Mouse (Mus musculus) mesoderm, embryonic 11.5 days (tissue): ENCODE results near the gene Zbtb37.
A peak's percentile ranks its signal among the peaks of the same experiment; 100 is the strongest.

ENCODE experiments used
- DNase-seq: peaks from one replicate; pipeline ENCODE4 v3.0.0-alpha.2; 2012; ENCODE audit warnings: low read depth, low spot score

The Zbtb37 gene

GRCm38 (mm10) chr1:161034435-161035280 lies at the start of gene Zbtb37:
Gene Zbtb37 (minus strand): TSS chr1:161034849.
- DNase-seq, result peak; percentile 100

DNA sequence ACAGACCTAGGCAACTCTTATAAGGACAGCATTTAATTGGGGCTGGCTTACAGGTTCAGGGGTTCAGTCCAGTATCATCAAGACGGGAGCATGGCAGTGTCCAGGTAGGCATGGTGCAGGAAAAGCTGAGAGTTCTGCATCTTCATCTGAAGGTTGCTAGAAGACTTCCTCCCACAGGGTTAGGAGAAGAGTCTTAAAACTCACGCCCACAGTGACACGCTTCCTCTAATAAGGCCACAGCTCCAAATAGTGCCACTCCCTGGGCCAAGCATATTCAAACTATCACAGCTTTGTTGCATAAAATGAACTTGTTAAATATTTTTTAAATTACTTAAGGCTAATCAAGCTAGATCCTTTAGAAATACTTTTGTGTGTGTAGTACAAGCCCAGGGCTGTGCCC lies 42.6 kb upstream of the Zbtb37 start:
- DNase-seq, result no peak

GRCm38 (mm10) chr1:161076238-161076637 lies 41.6 kb upstream of the Zbtb37 start:
- no peak for DNase-seq

DNA sequence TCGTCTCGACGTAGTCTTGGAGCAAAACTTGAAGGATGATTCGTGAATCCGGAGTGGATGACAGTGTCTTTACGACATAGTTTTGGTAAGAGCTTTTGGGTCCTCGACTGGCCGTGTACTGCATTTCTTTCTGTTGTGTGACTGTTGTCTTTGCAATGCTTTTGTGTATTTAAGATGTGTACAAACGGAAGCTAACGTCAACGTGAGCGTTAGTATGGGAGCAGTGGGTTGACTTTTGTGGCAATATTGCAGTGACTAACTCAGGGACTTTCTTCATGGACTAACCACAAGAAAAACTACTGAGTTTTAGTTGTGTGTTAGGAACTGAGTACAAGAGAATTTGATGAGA lies 36.6 kb upstream of the Zbtb37 start:
- DNase-seq, result no peak

DNA sequence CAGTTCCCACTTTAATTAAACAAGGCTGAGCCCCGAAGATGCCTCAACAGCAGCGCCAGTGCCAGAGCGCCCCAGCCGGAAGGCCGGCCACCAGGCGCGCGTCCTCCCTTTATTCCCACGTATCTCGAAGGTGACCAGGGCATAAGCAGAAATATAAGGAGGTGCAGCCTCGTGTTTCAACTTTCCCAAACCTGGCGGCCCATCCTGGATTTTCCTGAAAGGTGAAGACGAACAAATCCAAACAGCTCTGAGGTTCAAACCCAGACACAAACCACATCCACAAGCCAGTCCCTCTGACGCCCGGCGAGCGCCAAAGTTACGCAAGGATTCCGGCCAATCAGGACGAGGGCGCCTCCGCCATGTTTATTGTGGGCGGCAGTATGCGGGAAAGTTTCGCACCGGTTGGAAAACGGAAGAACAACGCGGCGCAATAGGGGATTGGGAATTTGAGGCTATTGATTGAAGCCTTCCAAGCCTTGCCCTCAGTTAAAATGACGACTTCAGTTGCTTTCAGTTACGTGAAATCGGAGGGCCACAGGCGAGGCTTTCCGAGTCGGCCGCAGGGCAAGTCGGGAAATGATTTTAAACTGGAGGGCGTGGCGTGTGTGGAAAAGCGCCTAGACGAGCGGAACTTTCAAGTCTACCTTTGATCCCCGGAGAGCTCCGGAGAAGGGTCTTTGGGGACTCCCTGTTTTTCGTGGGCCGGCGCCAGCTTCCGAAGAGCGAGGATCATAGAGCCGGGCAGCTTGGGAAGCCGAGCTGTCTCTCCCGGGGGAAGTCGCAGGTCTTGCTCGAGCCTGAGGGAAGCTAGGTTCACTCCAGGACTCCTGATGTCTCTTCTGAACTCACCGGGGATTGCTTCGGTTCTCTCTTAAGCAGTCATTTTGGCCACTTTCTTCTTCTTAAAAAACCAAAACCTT lies 36.0 kb upstream of the Zbtb37 start, which contains the start of the genes Dars2 and Cenpl:
TSS of gene Dars2 (minus strand) at position 307 of the 920 bp plus-strand sequence.
TSS of gene Cenpl (plus strand) at position 362 of the 920 bp plus-strand sequence.
- DNase-seq, result peak; percentile 96

DNA sequence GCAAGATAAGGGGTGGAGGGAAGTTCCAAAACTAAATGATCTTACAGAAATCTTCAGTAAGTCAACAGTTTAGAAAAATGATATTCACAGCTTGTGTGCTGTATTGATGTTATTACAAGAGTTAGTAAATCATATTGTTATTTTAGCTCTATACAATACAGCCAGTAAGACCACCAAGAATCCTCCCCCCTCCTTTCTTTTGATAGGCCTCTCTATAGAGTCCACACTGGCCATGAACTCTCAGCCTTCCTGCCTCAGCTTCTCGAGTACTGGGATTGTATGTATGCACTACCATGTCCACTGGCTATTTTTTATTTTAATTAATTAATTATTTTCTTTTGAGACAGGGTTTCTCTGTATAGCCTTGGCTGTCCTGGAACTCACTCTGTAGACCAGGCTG lies 28.7 kb upstream of the Zbtb37 start:
- no peak for DNase-seq

DNA sequence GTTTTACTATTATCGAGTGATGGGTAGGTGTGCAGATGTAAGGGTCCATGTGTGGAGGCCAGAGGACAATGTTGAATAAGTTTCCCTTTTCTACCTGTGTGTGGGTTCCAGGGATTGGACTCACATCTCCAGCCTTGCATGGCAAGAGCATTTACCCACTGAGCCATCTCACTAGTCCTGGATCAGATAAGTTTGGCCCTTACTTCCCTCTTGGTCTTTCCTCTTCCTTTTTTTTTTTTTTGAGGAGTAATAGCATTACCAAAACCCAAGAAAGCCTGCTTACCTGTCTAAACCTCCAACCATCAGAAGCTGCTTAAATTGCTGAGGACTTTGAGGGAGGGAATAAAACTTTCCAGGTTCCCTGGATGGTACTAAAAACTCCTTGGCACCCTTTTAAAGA lies 22.5 kb upstream of the Zbtb37 start:
- no peak for DNase-seq

DNA sequence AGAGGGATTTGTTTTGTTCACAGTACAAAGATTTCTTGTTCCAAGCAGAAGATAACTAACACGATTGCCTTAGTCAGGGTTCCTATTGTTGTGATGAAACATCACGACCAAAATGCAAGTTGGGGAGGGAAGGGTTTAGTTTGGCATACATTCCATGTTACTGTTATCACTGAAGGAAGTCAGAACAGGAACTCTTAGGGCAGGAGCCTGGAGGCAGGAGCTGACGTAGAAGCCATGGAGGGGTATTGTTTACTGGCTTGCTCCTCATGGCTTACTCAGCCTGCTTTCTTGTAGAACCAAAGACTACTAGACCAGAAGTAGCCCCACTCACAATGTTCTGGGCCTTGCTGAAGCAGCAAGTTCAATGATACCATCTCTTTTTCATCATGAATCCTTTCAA lies 12.3 kb upstream of the Zbtb37 start:
- DNase-seq, result no peak

GRCm38 (mm10) chr1:161041261-161042020 lies 6.8 kb upstream of the Zbtb37 start:
- no peak for DNase-seq

DNA sequence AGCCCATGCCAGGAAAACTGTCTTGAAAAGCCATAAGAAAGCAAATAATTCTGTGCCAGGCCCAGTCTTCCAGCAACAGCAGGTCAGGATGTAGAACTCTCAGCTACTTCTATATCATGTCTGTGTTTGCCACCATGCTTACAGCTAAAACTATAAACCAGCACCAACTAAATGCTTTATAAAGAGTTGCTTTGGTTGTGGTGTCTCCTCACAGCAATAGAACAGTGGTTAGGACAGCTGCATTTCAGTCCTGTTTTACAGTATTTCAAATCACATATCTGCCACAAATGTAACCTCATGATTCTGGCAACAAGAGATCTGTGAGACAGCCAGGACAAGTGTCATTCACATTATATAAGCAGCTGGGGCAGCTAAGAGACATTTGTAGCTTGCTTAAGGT lies 6.2 kb upstream of the Zbtb37 start:
- DNase-seq, result no peak

DNA sequence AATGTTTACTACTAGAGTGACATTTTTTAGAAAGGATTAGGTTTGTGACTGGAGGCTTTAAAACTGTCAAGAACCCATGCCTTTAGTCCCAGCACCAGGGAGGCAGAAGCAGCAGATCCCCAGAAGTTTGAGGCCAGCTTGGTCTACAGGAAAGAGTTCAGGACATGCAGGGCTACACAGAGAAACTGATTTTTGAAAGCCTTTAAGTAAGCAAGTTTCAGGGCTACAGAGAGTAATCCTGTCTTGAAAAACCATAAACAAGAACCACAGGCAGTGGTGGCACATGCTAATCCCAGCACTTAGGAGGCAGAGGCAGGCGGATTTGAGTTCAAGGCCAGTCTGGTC lies 5.7 kb upstream of the Zbtb37 start:
- DNase-seq, result no peak

DNA sequence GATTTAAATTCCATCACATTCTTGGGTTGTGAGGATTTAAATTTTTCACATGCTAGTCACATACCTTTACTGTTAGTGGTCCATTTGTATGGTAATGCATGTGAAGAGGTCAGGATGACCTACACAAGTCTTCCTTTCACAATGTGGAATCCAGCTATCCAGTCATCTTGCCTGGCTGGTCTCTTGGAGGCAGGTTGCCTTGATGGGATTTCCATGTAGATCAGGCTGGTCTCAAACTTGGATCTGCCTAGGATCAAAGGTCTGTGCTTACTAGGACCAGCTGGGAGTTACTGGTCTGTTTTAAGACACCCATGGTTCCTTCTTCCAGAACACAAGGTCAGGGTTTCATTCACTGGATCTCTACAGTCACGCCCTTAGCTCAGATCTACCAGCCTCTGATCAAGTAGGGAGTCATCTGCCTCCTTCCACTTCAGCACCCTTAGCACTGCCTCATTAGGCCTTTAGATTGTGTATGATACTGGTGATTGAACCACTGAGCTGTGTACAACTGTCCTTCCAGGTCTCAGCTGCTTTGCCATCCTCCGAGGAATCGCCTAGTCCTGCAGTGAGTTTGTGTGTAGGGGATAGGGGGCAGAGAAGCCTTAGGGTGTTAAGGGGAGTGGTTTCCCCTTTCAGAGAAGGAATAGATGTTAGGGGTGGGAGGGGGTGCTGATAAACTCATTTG lies 5.2 kb upstream of the Zbtb37 start:
- DNase-seq, result peak; percentile 56

DNA sequence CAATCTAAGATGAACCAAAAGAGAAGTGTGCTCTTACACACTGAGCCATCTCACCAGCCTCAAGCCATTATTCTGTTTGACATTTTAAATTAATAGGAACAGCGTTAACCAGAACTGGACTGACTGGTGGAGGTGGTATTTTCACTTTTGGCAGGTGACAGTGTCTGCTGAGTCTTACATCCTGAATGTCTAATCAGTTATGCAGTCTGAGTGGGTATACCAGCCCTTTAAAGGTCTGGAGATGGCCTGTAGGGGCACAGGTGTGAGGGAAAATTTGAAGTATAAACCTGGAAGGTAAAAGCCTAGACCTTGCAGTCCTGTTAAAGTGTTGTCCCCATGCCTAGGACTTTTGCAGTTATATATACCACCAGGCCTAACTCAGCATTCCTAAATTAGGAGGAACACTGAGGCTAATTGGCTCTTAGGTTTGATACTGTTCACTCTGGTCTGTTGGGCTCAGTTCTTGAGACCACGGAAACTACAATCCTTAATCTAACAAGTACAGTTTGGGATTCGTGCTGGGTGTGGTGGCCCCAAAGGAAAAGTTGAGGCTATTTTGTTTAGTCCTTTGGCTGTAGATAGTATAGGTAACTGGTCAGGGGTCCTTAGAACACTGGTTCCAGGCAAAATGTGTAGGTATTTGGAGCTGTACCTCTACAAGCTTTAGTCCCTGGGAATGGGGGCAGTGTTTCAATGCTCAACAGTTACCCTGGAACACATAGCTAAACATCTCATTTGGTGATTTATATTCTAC lies 4.5 kb upstream of the Zbtb37 start:
- DNase-seq, result no peak

GRCm38 (mm10) chr1:161038004-161038403 lies 3.4 kb upstream of the Zbtb37 start:
- DNase-seq, result no peak

DNA sequence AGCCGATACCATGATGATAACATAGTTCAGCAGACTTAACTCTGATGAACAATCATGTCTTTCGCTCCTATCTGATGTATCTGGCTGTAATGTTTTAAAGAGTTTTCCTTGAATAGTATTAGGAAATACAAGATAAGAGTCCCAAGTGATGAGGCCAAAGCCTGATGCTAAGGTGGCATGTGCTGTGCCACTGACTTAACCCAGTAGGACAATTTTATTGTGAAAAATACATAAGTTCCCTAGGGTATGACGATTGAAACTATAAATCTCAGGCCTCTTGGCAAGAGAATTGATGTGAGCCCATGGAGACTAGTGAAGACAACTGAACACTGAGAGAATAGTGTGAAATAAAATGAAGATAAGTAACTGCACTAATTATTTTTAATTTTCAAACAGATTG lies 3.0 kb upstream of the Zbtb37 start:
- no peak for DNase-seq

DNA sequence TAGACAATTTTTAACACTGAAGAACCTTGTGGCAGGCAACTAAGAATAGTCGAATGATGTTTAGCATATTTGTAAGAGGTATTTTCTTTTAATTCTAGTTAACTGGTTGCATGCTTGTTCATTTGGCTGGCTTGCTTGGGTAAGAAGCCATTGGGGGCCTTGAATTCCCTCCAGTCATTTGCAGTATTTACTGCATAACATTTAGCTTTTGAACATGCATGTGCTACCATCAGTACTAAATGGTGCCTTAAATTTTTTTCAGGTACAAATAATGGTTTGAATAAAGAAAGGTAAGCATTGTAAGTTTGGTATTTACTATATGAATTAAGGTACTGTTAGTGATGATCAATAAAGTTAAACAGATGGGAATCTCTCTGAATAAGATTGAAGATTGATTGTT lies 2.4 kb upstream of the Zbtb37 start:
- DNase-seq, result no peak

DNA sequence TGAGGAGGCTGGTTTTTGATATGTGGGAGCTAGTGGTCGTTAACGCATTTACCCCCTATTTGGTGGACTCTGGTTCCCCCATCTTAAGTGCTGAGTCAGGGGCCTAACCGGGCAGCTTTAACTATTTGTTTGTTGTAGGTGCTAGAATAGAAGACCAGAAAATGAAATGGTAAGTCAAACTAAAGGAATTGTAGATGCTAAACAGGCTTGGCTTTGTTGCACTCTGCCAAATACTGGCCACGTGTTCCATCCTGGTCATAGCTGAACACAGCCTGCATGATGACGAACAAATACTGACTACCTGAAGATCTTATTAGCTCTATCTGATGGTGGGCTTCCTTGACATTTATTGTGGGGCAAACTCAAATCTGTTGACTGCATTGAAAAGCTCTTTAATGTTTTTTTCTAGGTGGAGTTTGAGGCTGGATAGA lies 1.8 kb upstream of the Zbtb37 start:
- peak; percentile 34 for DNase-seq

DNA sequence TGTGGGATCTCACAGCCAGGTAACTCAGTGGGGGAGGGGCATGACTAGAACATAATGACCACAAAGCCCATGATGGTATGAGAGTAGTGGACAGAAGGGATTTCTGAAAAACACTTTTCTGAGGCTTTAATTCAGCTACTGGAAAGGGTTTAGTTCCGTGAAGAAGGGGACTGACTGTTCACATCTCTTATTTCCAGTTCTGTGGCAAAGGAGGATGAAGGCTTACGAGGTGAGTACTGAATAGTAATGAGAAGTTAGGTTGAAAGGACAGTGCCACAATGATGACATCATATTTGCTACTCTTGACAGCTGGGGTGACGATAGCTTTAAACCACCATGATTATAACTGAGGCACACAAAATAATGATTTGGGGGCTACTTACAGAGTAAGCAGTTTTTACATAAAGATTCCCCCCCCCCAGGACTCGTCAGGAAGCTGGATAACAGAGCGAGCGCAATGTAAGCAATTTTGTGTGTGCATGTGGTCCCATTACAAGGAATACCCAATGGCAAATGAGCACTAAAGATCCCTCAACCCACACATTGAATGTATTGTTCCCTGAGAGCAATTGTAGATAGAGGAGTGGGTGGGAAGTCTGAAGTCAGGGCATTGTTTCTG lies 1.2 kb upstream of the Zbtb37 start:
- DNase-seq, result peak; percentile 43

- peak; percentile 70 for DNase-seq
Observed at GRCm38 (mm10) chr1:161035281-161035785, 684 bp upstream of the Zbtb37 start.
